Mouse (Mus musculus): ENCODE results near the gene Fshr.

Fshr gene

DNA sequence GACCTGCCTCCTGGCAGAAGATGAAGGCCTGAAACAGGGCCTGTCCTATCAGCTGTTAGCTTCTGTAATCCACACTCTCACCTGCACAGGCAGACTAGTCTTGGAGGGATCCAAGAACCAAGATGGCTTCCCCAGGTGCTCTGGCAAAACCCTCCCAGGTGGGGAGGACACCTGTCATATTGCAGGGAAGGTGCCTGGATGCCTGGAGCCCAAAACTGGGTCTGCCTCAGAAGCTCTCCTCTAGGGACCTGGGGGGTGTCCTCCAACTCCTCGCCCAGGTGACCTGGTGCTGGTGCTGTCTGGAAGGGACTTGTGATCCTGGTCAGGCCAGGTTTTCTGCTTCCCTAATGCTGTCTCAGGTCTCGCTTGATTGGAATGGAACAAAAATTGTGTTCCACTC, 167.5 kb downstream of the Fshr start:
- DNase-seq, result no peak

DNA sequence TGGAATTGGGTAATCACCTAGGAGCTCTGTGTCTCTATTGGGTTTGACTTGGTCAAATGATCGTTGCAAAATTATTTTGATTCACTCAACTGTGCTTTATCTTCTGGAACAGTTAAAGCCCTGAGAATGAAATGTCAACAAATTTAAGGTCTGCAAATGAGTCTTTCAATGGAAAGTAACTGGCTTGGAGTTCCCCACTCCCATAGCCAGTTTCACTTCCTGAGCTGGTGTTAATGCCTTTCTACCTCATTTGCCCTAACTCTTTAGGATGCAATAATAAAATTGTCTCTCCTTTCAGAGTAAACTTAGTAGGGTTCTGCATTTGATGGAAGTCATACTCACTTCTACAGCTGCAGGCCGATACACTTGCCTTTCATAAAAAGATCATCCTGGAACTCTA, 181.0 kb downstream of the Fshr start:
- no peak for DNase-seq

- DNase-seq, result no peak
These were observed 183.5 kb downstream of the Fshr start for GRCm38 (mm10) chr17:89017002-89017401.

DNA sequence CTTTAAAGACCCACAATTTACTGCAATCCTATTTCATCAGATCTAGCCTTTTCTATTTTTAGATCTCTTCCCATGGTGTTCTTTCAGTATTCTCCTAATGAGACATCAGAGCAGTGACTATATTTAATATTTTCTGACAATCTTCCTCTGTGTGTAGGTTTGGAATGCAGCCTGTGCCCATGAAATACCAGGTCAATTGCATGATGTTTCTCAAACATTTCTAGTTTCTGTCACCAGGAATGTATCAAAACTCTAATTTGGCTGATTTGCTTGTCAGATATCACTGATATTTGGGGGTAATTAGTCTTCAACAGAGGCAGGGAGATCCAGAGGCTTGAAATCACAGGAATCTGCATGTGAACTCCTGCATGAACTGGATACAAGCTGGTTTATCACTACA, 186.8 kb downstream of the Fshr start:
- no peak for DNase-seq

DNA sequence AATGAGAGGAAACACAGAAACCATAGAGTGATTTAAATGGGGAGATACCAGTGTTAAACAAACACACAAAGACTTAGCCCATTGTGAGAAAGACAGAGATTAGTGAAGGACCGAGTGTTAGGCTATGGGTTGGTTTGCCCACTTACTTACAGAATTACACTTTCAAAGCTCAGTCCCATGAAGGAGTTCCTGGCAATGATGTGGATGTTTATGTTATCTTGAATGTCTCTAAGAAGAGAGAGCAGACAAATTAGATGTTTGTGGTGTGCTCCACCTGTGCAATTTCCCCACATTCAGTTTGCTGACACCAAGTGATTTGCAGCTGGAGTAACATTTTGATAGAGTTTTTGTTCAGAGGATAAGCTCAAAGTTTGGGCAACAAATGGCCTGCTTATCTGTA, 191.4 kb downstream of the Fshr start:
- no peak for DNase-seq

GRCm38 (mm10) chr17:89008680-89009079, 191.8 kb downstream of the Fshr start:
- DNase-seq, result no peak

- DNase-seq, result no peak
These were observed 194.5 kb downstream of the Fshr start for GRCm38 (mm10) chr17:89005959-89006358.

DNA sequence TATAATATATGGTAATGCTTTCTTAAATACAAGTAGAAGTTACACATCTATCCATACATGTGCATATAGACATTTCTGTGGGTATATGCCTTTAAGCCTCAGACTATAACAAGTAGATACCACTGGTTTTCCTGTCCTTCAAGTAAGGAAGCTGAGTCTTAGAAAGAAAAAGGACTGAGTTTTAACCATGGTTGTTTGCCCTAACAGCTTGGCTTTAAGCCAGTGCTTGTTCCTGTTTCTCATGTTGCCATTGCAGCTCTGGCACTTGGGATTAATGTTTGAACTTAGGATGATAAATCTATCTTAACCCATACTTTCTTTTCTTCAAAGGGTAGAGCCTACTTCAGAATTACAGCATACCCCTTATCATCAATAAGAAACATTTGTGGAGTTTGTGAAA, 200.6 kb downstream of the Fshr start:
- no peak for DNase-seq

DNA sequence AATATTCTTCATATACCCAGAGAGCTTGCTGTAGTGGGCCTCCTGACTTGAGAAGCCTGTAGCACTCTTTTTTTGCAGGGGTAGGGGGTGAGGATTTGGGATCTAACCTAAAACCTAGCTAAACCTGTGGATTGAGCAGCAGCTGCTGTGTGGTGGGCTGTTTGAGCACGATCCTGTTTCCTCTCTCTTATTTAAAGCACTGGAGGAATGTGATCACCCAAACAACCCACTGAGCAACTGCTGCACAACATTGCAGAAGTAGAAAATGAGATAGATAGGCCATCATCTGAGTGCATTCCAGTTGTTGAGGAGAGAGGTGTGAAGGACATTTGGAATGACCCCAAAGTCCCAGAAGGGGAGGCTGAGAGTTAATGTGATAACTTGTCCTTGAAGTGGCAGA, 202.2 kb downstream of the Fshr start:
- DNase-seq, result no peak

DNA sequence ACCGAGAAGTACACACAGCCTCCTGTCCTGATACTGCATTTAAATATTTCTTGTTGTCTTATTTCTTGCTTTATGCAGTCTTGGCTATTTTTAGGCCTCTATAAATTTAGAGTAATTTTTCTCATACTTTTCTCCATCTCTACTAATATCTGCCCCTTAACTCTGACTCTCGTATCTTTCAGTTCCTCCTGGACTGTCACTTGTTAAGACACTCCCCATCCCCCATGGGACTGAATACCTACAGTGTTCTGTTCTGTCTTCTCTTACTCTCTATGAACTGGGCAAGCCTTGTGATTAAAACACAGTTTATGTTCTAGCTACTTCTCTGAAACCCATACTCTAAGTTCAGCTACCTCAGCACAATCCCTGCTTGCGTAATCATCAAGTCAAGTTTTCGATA, 209.2 kb downstream of the Fshr start:
- DNase-seq, result no peak

GRCm38 (mm10) chr17:88980708-88981355, 219.6 kb downstream of the Fshr start:
- no peak for DNase-seq

GRCm38 (mm10) chr17:88974538-88974937, 225.9 kb downstream of the Fshr start:
- no peak for DNase-seq

DNA sequence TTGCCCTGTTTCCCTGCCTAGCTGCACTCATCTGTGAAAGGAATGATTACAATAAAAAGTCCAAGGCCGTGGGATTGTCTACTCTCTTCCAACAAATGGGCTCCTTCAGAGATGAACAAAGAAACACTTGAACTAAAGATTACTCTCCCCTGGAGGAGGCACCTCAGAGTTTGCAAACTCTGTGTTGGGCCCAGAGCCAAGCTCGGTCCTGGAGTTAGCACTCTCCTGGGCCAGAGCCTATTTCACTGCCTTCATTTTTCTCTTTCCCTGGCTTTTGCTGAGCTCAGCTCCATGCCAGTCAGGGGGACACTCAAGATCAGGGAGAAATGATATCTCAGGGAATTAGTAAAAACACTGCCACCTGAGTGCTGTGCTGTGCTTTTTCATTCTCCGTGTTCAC, 234.4 kb downstream of the Fshr start:
- DNase-seq, result no peak

GRCm38 (mm10) chr17:88954011-88954410, 246.5 kb downstream of the Fshr start:
- no peak for DNase-seq

DNA sequence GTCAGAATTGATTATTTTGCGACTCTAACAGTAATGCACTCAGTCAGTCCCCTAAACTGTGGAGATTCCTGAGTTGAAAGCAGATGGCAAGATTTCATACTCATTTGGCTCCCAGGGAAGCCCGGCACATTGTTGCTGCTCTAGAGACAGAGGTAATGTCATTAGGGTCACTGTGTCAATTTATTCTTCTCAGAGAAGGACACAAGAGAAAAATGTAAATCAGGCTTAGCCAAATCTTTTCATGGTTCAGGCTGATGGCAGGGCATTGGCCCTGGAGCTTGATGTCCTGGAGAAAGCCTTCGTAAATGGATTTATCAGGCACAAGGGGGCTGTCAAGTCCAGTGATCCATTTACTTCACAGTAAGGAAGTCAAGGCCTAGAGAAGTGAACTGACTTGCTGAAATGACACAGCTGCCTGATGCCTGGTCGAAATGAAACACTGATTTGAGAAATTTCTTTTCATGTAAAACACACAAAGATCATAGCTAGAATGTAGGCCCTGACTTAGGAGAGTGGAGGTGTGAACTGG, 262.3 kb downstream of the Fshr start:
- DNase-seq, result no peak

DNA sequence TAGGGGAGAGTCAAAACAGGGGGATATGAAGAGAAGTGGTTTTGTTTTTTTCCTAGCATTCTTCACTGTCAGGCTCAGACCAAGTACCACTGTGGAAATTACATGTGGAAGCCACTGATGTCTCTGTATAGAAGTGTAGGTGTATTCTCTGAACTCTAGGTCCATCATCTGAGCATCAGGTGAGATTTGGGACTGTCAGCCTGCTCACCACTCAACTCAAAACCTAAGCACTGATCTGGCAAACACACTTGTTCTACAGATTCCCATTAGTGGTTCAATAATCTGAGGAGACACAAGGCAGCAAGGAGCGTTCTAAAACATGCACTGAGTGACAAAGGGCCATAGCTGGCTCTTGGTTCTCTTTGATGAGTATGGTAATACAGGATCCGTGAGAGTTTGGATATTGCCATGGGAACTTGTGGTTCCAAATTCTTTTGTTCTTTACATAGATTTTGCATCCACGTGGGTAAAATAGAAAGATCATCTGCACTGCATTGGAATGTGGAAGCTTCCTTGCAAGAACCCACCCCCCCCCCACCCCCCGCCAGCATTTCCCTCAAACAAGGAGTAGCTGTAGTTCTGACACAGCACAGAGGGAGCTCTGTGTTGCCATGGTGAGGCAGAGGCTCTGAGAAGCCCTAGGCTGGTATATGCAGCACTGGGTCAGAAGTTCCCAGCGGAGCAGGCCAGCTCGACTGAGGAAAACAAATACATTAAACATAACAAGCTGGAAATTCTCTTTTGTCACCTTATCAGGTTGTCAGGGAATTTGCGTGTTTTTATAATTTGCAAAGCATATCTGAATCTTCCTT, 262.9 kb downstream of the Fshr start:
- no peak for DNase-seq

DNA sequence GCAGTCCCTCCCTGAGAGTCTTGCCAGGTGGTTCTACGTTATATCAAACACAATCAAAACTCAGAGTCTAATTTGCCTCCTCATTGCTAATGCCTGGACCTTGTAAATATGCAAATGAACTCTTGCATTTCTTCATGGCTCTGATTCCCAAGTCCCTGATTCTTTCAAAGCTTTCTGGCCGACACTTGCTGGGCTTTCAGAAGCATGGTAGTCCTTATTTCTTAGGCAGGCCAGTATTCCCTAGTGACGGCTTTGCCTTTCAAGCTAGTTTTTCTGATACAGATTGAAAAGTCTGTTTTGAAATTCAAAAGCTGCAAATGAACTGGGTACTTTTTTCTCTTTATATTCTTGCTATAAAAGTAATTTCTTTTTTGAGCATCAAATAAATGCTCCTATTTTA, 263.5 kb downstream of the Fshr start:
- DNase-seq, result no peak

Data from thymus, adult 18-20 months (tissue).